Mouse (Mus musculus): Measurements from ENCODE around the gene Igf2r. TPM values are rescaled to one million over a fixed set of nuclear protein-coding genes. Genes with fewer than 3 reads are reported as not detected.

The Igf2r gene
- total RNA-seq (2012; rRNA removed) = 57.5 and 61.8 TPM in 2 replicates
- total RNA-seq (2014; rRNA removed) = 25.6 and 27.8 TPM in 2 replicates
- 32.3 and 34.6 TPM in 2 replicates for polyA plus RNA-seq (2012; ENCODE audit: insufficient read length, low read depth)

DNA sequence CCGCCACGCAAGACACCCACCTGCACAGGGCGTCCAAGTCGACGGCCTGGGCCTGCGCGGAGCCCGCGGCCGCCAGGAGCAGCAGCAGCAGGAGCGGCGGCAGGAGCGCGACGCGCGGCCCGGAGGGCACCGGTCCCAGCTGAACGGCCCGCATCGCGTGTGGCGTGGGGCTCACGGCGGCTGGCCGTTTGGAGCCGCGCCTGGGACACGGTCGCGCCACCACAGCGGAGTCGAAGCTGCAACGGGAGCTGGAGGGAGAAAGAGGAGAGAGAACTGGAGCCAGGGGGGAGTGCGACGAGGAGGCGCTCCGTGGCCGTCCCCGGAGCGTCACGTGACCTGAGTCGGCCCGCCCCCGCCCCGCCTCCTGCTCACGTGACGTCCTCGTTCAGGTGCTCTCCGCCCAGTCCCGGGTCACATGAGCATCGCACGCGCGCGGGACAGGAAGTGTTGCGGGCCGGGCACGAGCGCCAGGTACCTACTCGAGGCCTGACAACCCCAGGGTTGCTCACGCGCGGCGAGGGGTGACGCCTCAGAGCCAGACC lies at the start of gene Igf2r:
Gene Igf2r, minus strand, starts transcription at position 285 of the 542 bp plus-strand sequence.
- Histone ChIP-seq H3K27me3 (replicated peaks) (no peaks in the 10 kb centered on the region), H3K4me2 (ENCODE audit: insufficient read depth, low read depth, poor library complexity, severe bottlenecking) (peak within 1 kb of the TSS; percentile 41; the same call in 1 of the 2 replicates), H3K4me1 (ENCODE audit: control insufficient read depth in 1 of 2, insufficient read depth in 2 of 2) (peaks cover 3 to 31% of the 10 kb centered on the region in 2 experiments), H3K9me3 (replicated peaks; ENCODE audit: low read length) (peaks cover 23% of the 10 kb centered on the region), H3K36me3 (replicated peaks in 1 of 2; ENCODE audit: control insufficient read depth in 1 of 2, insufficient read depth in 1 of 2, low read length in 1 of 2) (peaks cover 10 to 71% of the 10 kb centered on the region in 2 experiments), H3K27ac (ENCODE audit: insufficient read depth, low read depth) (peak within 1 kb of the TSS; percentile 35), H3K9ac (ENCODE audit: insufficient read depth, low read depth) (peak within 1 kb of the TSS; percentile 57), H3K4me3 (replicated peaks in 1 of 3; ENCODE audit: low read depth in 2 of 3, low read length in 2 of 3, poor library complexity in 1 of 3) (peak within 1 kb of the TSS; percentile 57 to 82 (median 62)), H3K79me2 (replicated peaks; ENCODE audit: control insufficient read depth, extremely low read depth, insufficient read depth, poor library complexity, severe bottlenecking) (peaks cover 37% of the 10 kb centered on the region)
- TF ChIP-seq USF2 (conservative IDR thresholded peaks at IDR 0.05; ENCODE audit: low read depth, low read length) (peak; percentile 95), SIN3A (IDR thresholded peaks at IDR 0.05; ENCODE audit: low read length) (peak; percentile 36; the same call in 1 of the 2 replicates), TCF12 (IDR thresholded peaks at IDR 0.05; ENCODE audit: low read depth, low read length) (peak; percentile 29; the same call in 1 of the 2 replicates), POLR2A (IDR thresholded peaks at IDR 0.05; ENCODE audit: low read depth, low read length) (no peak), GABPA (IDR thresholded peaks at IDR 0.05; ENCODE audit: insufficient replicate concordance, low read depth, low read length) (no peak), USF1 (IDR thresholded peaks at IDR 0.05; ENCODE audit: low read depth, low read length) (peak; percentile 95), HCFC1 (IDR thresholded peaks at IDR 0.05; ENCODE audit: low read depth, low read length) (0 out of 2 replicates have a peak, but pooled peaks have one; percentile 15), E2F4 (IDR thresholded peaks at IDR 0.05; ENCODE audit: insufficient replicate concordance, low read depth, low read length) (no peak), NRF1 (IDR thresholded peaks at IDR 0.05; ENCODE audit: low read depth, low read length) (peak; percentile 37; the same call in 1 of the 2 replicates), MEF2A (IDR thresholded peaks at IDR 0.05; ENCODE audit: borderline replicate concordance, low read depth, low read length) (no peak), RCOR1 (conservative IDR thresholded peaks at IDR 0.05; ENCODE audit: low read depth, low read length) (no peak), ETS1 (conservative IDR thresholded peaks at IDR 0.05; ENCODE audit: low read depth, low read length) (0 out of 2 replicates have a peak, but pooled peaks have one; percentile 18), MAX (IDR thresholded peaks at IDR 0.05; ENCODE audit: low read length) (peak; percentile 94), BHLHE40 (IDR thresholded peaks at IDR 0.05; ENCODE audit: low read depth, low read length) (peak; percentile 96), CHD2 (IDR thresholded peaks at IDR 0.05; ENCODE audit: low read length) (no peak), ELF1 (IDR thresholded peaks at IDR 0.05; ENCODE audit: low read depth, low read length) (peak; percentile 68), ZC3H11A (IDR thresholded peaks at IDR 0.05; ENCODE audit: low read depth, low read length) (no peak)
- in situ Hi-C loops (cut with MboI; ENCODE audit: low pct_ligation_motif_present, low pct_unique_long_range_greater_than_20kb, low sequenced_read_pairs) = loop anchor here (25.0 kb wide), 1 partner anchor 607 kb away; no protein-coding TSS in a partner anchor
- dilution Hi-C loops (cut with MboI; ENCODE audit: extremely low pct_ligation_motif_present, extremely low pct_unique_long_range_greater_than_20kb, low sequenced_read_pairs) = no loop called here
- DNase-seq (ENCODE audit: extremely low read depth) = peak; percentile 56

DNA sequence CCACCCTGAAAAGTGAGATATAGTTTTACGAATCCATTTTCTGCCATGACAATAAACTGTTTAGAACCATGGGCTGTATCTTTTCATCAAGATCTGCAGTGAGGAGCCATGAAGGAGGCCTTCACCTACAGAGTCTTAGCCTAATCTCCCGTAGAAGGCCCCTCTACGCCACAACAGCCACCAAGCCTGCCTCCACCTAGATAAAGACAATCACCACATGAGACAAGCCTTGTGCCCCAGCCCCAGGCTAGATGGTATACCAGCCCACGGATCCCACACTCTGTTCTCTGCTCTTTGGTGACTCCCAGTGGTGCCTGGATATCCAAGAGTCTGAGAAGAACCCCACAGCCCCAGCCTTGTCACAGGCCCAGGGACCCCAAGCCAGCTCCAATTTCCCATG lies 46.4 kb upstream of the Igf2r start:
- Histone ChIP-seq H3K27me3 (replicated peaks) (no peaks in the 10 kb centered on the region), H3K4me3 (replicated peaks in 1 of 3; ENCODE audit: low read depth in 2 of 3, low read length in 2 of 3, poor library complexity in 1 of 3) (no peak overlapping the region), H3K36me3 (replicated peaks in 1 of 2; ENCODE audit: control insufficient read depth in 1 of 2, insufficient read depth in 1 of 2, low read length in 1 of 2) (peaks cover 5 to 56% of the 10 kb centered on the region in 2 experiments), H3K27ac (ENCODE audit: insufficient read depth, low read depth) (no peak overlapping the region), H3K4me2 (ENCODE audit: insufficient read depth, low read depth, poor library complexity, severe bottlenecking) (no peak overlapping the region), H3K9me3 (replicated peaks; ENCODE audit: low read length) (peaks cover 66% of the 10 kb centered on the region), H3K9ac (ENCODE audit: insufficient read depth, low read depth) (no peak overlapping the region), H3K79me2 (replicated peaks; ENCODE audit: control insufficient read depth, extremely low read depth, insufficient read depth, poor library complexity, severe bottlenecking) (no peaks in the 10 kb centered on the region), H3K4me1 (ENCODE audit: control insufficient read depth in 1 of 2, insufficient read depth in 2 of 2) (peaks cover 0 to 8% of the 10 kb centered on the region in 2 experiments; a peak in 2 of 4 replicates)
- in situ Hi-C loops (cut with MboI; ENCODE audit: low pct_ligation_motif_present, low pct_unique_long_range_greater_than_20kb, low sequenced_read_pairs) = loop anchor here (10.0 kb wide), 1 partner anchor 281 kb away; no protein-coding TSS in a partner anchor
- dilution Hi-C loops (cut with MboI; ENCODE audit: extremely low pct_ligation_motif_present, extremely low pct_unique_long_range_greater_than_20kb, low sequenced_read_pairs) = no loop called here
- DNase-seq (ENCODE audit: extremely low read depth) = no peak
- TF ChIP-seq MXI1 (IDR thresholded peaks at IDR 0.05; ENCODE audit: low read depth, low read length) (no peak), MAFK (IDR thresholded peaks at IDR 0.05; ENCODE audit: insufficient replicate concordance, low read length) (no peak), BHLHE40 (IDR thresholded peaks at IDR 0.05; ENCODE audit: low read depth, low read length) (no peak), TCF12 (IDR thresholded peaks at IDR 0.05; ENCODE audit: low read depth, low read length) (no peak), POLR2A (IDR thresholded peaks at IDR 0.05; ENCODE audit: low read depth, low read length) (no peak), SIN3A (IDR thresholded peaks at IDR 0.05; ENCODE audit: low read length) (no peak)
